Mouse (Mus musculus) lung, embryonic 16.5 days (tissue): ENCODE measurements around the gene Phactr1. TPM values are rescaled to one million over a fixed set of nuclear protein-coding genes. Genes with fewer than 3 reads are reported as not detected.

Experiments used
- ATAC-seq: fragments of 200-750 bp; cut with Nextera tagmentation; 2 replicates; pipeline ENCODE4 v1.8.0; 2017; ENCODE audit warnings: low read depth, mild to moderate bottlenecking, moderate library complexity
- H3K27ac ChIP-seq: fragments of 300-500 bp; sonication (generic); 2 replicates; pipeline ENCODE4 v1.5.1; 2014; ENCODE audit warnings: mild to moderate bottlenecking, control low read depth, low read length
- H3K27me3 ChIP-seq: fragments of 300-500 bp; sonication (generic); 2 replicates; pipeline ENCODE4 v1.6.1; 2014; ENCODE audit warnings: low read depth, low read length, mixed read lengths; ENCODE audit not compliant: control insufficient read depth, insufficient read depth
- H3K36me3 ChIP-seq: fragments of 300-500 bp; sonication (generic); 2 replicates; pipeline ENCODE4 v1.6.1; 2014; ENCODE audit warnings: low read length; ENCODE audit not compliant: control insufficient read depth, insufficient read depth
- H3K4me1 ChIP-seq: fragments of 300-500 bp; sonication (generic); replicated peaks from 2 replicates; pipeline ENCODE4 v1.6.1; 2014; ENCODE audit warnings: low read length, mixed read lengths; ENCODE audit not compliant: control insufficient read depth, insufficient read depth
- H3K4me2 ChIP-seq: fragments of 300-500 bp; sonication (generic); 2 replicates; pipeline ENCODE4 v1.6.1; 2014; ENCODE audit warnings: low read depth, low read length, control low read depth
- H3K4me3 ChIP-seq: fragments of 300-500 bp; sonication (generic); 2 replicates; pipeline ENCODE4 v1.5.1; 2014; ENCODE audit warnings: mild to moderate bottlenecking, low read length, control low read depth
- H3K9ac ChIP-seq: fragments of 300-500 bp; sonication (generic); 2 replicates; pipeline ENCODE4 v1.6.1; 2014; ENCODE audit warnings: low read length, control low read depth
- H3K9me3 ChIP-seq: fragments of 300-500 bp; sonication (generic); 2 replicates; pipeline ENCODE4 v1.6.1; 2016; ENCODE audit warnings: low read length; ENCODE audit not compliant: control insufficient read depth
- WGBS: fragments of 180-500 bp; shearing (Covaris S2); extraction: QIAGEN DNeasy Blood & Tissue Kit; methylation state at CpG from one replicate; pipeline ENCODE4 v1.1.7; 2014; 5-methylcytosine and 5-hydroxymethylcytosine counted together
- polyA plus RNA-seq: library from polyadenylated mRNA; unstranded; fragments of >200 nt; fragmentation: Nextera tagmentation; extraction: Ambion mirVana; gene quantifications from 2 replicates; pipeline ENCODE4 v1.2.1, GENCODE M21; 2015

Gene Phactr1
- polyA plus RNA-seq, 1 experiment from 2014 or later = 8.1 TPM

DNA sequence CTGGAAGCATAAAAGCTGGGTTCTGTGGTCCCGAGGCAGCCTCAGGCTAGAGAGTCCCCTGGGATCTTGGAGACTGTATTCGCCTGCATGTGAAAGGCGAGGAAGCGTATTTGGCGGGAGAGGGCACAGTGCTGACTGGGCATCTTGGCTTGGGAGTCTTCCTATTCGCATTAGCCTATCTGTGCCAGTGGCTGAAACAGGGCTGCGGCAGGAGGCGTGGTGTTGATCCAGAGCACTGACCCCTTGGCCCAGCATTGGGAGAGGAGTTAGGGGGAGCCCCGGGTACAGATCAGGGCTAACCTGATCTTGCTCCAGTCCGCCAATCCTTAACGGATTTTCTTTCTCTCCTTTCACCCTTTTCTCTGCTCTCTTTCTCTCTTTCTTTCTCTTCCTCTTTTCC is 28.7 kb downstream of the Phactr1 start:
- ATAC-seq = no peak
- no peak overlapping the region for H3K9ac ChIP-seq
- no peaks in the 10 kb centered on the region for H3K36me3 ChIP-seq
- H3K4me3 ChIP-seq = no peak overlapping the region
- H3K27ac ChIP-seq = no peak overlapping the region
- peak overlapping the region; percentile 42; the same call in 1 of the 2 replicates for H3K4me2 ChIP-seq
- H3K4me1 ChIP-seq = no peaks in the 10 kb centered on the region
- 10% methylated on average over 11 of the region's 11 CpGs for WGBS
- H3K9me3 ChIP-seq = no peaks in the 10 kb centered on the region
- peaks cover 22% of the 10 kb centered on the region for H3K27me3 ChIP-seq

DNA sequence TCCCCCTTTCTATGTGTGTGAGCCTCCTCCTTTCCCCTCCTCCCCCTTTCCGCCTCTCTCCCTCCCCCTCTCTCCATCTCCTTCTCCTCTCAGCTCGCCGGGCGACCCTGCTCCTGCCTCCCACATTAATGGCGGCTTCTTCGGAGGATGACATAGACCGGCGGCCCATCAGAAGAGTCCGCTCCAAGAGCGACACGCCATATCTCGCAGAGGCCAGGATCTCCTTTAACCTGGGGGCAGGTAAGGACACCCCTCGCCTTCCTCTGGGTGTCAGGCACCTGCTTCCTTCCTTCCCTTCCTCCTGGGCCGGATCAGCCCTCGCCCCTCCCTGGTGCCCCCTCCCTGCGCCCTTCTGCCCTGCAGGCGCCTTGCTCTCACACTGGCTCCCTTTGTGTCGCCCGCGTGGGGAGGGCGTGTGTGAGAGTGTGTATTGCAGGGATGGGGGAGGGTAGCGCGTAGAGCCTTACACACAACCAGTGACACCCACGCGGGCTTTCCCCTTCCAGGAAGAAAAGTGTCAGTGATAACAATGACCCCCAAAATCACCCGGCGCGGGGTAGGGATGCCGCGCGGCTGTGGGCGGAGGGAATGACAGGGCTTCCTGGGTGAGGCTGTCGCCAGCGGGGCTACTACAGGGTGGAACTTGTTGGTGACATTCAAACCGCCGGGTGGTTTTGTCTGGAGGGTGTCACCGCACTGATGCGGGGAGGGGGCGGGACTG is 29.3 kb downstream of the Phactr1 start:
- peaks cover 22% of the 10 kb centered on the region for H3K27me3 ChIP-seq

DNA sequence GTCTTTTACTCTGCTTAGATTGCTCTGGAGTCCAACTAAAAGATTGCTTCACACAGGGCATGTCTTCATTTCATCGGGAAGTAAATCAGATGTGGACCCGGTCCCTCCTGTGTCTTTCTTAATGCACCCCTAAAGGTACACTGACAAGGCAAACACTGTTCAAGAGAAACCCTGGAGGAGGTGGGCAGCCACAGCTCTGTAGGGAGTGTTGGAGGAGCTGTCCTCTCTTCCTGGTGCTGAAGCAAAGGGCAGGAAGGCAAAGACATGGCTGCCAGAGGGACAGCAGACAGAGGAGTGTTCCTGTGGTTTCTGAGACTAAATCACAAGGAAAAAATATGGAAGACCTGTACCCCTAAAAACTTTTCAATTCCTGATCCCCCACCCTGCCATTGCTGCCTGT is 31.1 kb downstream of the Phactr1 start:
- H3K36me3 ChIP-seq = no peaks in the 10 kb centered on the region
- H3K27me3 ChIP-seq = peaks cover 22% of the 10 kb centered on the region
- H3K9me3 ChIP-seq = no peaks in the 10 kb centered on the region
- H3K27ac ChIP-seq = no peak overlapping the region
- WGBS = 19% methylated on average over 2 of the region's 2 CpGs
- no peak overlapping the region for H3K4me3 ChIP-seq
- H3K4me1 ChIP-seq = no peaks in the 10 kb centered on the region
- ATAC-seq = no peak
- H3K4me2 ChIP-seq = no peak overlapping the region
- no peak overlapping the region for H3K9ac ChIP-seq

More for the DNA sequence above, 29.3 kb downstream of the Phactr1 start:
- Histone ChIP-seq H3K9ac (no peak overlapping the region), H3K4me2 (peak overlapping the region; percentile 42), H3K27ac (no peak overlapping the region), H3K4me3 (peak overlapping the region; percentile 33), H3K9me3 (no peaks in the 10 kb centered on the region), H3K4me1 (no peaks in the 10 kb centered on the region), H3K36me3 (no peaks in the 10 kb centered on the region)
- WGBS = 1% methylated on average over 39 of the region's 39 CpGs
- ATAC-seq = no peak; the same call in 1 of the 2 replicates

DNA sequence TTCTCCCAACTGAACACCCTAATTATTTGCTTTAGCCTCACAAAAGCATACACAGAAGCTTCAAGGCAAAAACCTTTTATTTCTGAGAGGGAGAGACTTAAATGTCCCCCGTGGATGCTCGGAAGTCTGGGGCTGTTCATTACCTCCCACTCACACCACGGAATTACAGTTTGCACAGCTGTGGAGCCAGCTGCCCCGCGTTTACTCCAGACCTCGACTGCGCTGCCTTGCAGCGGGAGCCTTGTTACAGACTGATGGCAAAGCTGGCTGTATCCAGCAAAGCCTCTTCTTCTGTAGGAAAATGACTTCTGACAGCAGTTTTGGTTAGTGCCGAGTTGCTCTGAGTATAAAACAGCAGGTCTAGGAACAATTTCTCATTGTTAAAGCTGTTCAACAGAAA is 39.0 kb downstream of the Phactr1 start:
- WGBS = 23% methylated on average over 9 of the region's 9 CpGs
- no peak overlapping the region for H3K9ac ChIP-seq
- no peaks in the 10 kb centered on the region for H3K36me3 ChIP-seq
- H3K9me3 ChIP-seq = no peaks in the 10 kb centered on the region
- no peak overlapping the region for H3K27ac ChIP-seq
- no peak overlapping the region for H3K4me2 ChIP-seq
- no peaks in the 10 kb centered on the region for H3K4me1 ChIP-seq
- H3K27me3 ChIP-seq = no peaks in the 10 kb centered on the region
- ATAC-seq = no peak
- no peak overlapping the region for H3K4me3 ChIP-seq

DNA sequence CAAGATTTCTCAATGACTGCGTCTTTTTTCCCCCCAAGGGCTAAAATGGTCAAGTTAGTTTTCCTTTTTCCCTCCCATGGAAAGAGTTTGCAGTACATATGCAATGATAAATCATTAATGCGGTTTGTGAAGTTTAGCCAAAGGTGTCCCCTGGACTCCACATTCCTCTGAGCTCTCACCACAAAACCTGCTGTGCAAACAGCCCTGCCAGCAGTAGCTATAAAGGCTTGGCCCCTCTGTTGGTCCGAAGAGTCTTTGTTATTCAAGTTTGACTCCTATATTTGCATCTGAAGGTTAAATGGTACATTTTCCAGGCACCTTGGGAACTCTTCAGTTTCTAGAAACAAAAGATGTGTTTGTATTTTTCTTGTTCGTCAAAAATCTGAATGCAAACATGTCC is 39.7 kb downstream of the Phactr1 start:
- Histone ChIP-seq H3K27ac (no peak overlapping the region), H3K4me2 (no peak overlapping the region), H3K9ac (no peak overlapping the region), H3K27me3 (no peaks in the 10 kb centered on the region), H3K9me3 (no peaks in the 10 kb centered on the region), H3K4me3 (no peak overlapping the region), H3K4me1 (no peaks in the 10 kb centered on the region), H3K36me3 (no peaks in the 10 kb centered on the region)
- ATAC-seq = no peak
- WGBS = 34% methylated on average over 4 of the region's 4 CpGs

DNA sequence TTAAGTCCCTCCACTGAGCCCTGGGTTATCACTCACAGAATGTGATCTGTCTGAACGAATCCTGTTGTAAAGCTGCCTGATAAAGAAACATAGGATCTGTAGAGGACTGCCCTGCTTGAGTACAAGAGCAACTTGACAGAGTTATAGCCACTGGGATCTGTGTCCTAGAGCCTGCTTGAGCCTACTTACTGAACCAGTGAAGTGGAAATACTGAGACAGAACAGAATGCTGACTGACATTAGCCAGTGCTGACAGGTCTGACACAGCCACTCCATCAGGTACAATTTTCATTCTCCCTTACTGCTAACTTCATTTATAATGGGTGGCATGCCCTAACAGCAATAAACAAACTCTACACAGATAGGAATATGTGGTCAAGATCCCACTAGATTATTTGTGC is 40.2 kb downstream of the Phactr1 start:
- Histone ChIP-seq H3K4me2 (no peak overlapping the region), H3K4me3 (no peak overlapping the region), H3K27me3 (no peaks in the 10 kb centered on the region), H3K9ac (no peak overlapping the region), H3K9me3 (no peaks in the 10 kb centered on the region), H3K36me3 (no peaks in the 10 kb centered on the region), H3K4me1 (no peaks in the 10 kb centered on the region), H3K27ac (no peak overlapping the region; the same call in 1 of the 2 replicates)
- ATAC-seq = no peak
- WGBS = 5% methylated on average over 1 of the region's 1 CpGs

DNA sequence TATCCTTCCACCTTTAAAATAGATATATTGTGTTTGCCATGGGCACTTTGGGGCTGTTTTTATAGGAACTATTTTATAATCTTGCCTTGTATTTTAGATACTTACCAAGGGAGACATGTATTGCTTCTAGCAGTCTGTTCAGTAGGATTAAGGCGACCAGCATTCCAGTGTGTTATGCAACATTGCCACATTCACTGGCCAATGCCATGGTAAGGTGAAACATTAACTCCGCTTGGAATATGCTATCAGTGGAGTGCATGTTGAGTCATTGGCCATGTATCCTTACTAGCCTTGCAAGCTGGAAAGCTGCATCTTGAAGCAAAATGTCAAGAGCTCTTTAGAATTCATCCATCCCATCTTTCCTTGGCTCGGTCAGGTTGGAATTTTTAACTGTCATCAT is 43.6 kb downstream of the Phactr1 start:
- ATAC-seq = no peak
- WGBS = 61% methylated on average over 3 of the region's 3 CpGs
- no peaks in the 10 kb centered on the region for H3K27me3 ChIP-seq
- H3K36me3 ChIP-seq = no peaks in the 10 kb centered on the region
- no peaks in the 10 kb centered on the region for H3K4me1 ChIP-seq
- no peak overlapping the region for H3K4me3 ChIP-seq
- H3K4me2 ChIP-seq = no peak overlapping the region
- H3K9ac ChIP-seq = no peak overlapping the region
- H3K27ac ChIP-seq = no peak overlapping the region
- H3K9me3 ChIP-seq = no peaks in the 10 kb centered on the region

DNA sequence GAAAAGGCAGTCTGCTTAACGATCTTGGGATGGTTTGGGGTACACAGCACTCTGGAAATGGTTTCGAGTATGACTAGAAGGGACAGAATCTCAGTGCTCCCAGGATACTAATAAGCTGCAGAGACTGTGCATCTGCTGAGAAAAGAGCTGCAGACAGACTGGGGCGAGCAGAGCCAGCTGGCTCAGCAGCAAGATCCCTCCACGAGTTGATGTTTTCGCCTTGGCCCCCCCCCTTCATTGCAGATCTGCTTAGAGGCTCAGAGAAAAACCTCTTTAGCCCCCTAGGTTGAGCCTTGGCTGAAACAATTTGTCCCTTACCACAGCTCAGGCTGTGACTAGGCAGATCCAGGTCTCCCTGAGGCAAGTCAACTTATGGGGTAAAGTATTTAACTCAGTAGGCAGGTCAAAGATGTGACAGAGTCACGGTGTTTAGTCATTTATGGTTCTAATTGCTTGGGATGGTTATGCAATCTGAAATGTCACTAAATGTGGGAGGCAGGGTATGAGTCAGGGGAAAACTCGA is 45.3 kb downstream of the Phactr1 start:
- H3K27ac ChIP-seq = no peak overlapping the region

DNA sequence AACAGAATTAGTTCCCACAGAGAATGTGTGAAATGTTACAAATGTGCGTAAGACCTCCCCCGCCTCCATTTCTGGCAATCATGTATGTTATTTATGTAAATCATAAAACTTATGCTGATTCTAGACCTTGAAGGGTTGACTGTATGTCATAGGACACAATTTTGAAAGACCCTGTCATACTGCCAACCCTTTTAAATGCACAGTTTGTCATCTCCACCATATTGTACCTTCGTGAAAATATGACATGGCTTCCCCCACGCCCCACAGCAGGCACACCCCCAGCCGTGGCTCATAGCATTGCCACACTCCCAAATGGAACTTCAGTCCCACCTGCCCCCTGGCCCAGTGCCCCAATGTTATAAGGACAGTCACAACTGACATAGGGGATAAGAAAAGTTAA is 57.1 kb downstream of the Phactr1 start:
- ATAC-seq = no peak
- no peak overlapping the region for H3K9ac ChIP-seq
- H3K4me3 ChIP-seq = no peak overlapping the region
- no peaks in the 10 kb centered on the region for H3K27me3 ChIP-seq
- no peaks in the 10 kb centered on the region for H3K36me3 ChIP-seq
- no peaks in the 10 kb centered on the region for H3K9me3 ChIP-seq
- H3K27ac ChIP-seq = no peak overlapping the region
- no peak overlapping the region for H3K4me2 ChIP-seq
- WGBS = 91% methylated on average over 5 of the region's 5 CpGs
- no peaks in the 10 kb centered on the region for H3K4me1 ChIP-seq

More for the DNA sequence above, 45.3 kb downstream of the Phactr1 start:
- ATAC-seq = no peak
- H3K4me1 ChIP-seq = no peaks in the 10 kb centered on the region
- no peaks in the 10 kb centered on the region for H3K36me3 ChIP-seq
- no peak overlapping the region for H3K4me2 ChIP-seq
- no peaks in the 10 kb centered on the region for H3K9me3 ChIP-seq
- no peaks in the 10 kb centered on the region for H3K27me3 ChIP-seq
- no peak overlapping the region for H3K4me3 ChIP-seq
- 67% methylated on average over 7 of the region's 7 CpGs for WGBS
- H3K9ac ChIP-seq = no peak overlapping the region
